Mouse (Mus musculus) embryonic fibroblast, embryonic 13.5 days (primary cell): ENCODE measurements around the gene Cass4.

ENCODE experiments used
- CTCF ChIP-seq: IDR thresholded peaks from 2 replicates; pipeline ENCODE4 v1.5.1; 2011; ENCODE audit warnings: mild to moderate bottlenecking, control low read depth, low read length, moderate library complexity, borderline replicate concordance; ENCODE audit not compliant: insufficient read depth
- POLR2A ChIP-seq: IDR thresholded peaks from 2 replicates; pipeline ENCODE4 v1.6.1; 2011; ENCODE audit warnings: low read depth, mild to moderate bottlenecking, control low read depth, low read length, moderate library complexity

GRCm38 (mm10) chr2:172416876-172417275 is 23.3 kb downstream of the Cass4 start:
- TF ChIP-seq POLR2A: no peak
- no peak for TF ChIP-seq CTCF
